Mouse (Mus musculus) cerebellum, adult 18-20 months (tissue): ENCODE measurements around the gene Olfr1428.
"Not testable (repeated sequence)": the region's sequence is repeated elsewhere in the genome, so short reads cannot be mapped to it uniquely, and the experiment has no call there.

Source experiments
- DNase-seq, 2 experiments: peaks; one replicate each; pipeline ENCODE4 v3.0.0; 2021

Olfr1428 gene

DNA sequence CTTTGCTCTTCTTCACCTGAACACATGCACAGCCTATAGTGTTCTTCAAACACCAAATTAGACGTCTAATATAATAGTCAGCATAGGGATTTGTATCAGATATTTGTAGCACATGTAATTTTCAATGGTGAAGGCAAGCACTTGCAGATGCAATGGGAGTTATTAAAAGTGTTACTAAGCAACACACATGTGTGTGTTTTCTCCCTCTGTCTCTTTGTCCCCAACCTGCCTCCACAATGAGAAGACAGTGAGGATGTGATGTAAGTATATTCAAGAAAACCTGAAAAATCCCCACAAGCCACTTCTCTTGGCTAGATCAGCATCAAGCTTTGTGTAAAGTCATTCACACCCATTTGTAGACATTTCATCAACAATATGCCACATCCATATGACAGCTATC, at the start of gene Olfr1428:
Gene Olfr1428 (minus strand): TSS at position 101 of the 400 bp plus-strand sequence.
- no peak for DNase-seq

- no peak for DNase-seq
Measured at GRCm38 (mm10) chr19:12145452-12145851, 29.8 kb upstream of the Olfr1428 start.

GRCm38 (mm10) chr19:12143356-12143755, 27.7 kb upstream of the Olfr1428 start:
- DNase-seq = no peak

DNA sequence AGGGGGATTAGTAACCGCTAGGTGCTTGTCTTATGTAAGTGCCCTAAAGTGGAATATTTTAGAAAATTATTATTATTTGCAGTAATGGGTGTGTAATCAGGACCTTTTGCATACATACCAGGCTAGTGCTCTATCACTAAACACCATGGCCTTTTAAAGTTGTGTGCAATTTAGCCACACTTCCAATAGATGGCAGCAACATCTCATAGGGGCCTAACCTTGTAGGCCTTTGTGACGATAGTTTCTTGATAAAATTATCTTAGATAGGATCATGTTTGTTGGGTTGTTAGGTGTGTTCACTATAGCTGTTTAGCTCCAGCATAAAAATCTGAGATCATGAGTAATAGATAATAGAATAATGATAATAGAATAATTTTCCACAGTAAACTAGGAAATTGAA, 18.6 kb upstream of the Olfr1428 start:
- no peak for DNase-seq

DNA sequence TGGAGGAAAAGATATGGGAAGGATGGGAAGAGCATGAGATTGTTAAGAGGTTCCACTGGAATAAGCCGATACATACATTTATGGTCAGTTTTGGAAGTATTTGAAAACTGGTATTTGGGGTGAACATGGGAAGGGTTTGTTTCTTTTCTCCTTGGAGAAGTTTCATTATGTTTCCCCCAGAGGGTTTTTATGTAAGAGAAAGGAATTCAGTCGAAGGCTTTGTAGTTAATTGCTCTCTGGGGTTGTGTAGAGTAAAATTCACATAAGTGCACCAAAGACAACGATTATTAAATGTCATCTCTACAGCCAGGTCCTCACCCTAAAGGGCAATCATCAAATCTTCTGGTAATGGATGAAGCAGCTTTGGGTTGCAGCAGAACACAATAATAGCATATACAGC, 7.4 kb upstream of the Olfr1428 start, which contains the start of gene Olfr76:
Gene Olfr76 (minus strand): TSS at position 101 of the 400 bp plus-strand sequence.
- no peak for DNase-seq

DNA sequence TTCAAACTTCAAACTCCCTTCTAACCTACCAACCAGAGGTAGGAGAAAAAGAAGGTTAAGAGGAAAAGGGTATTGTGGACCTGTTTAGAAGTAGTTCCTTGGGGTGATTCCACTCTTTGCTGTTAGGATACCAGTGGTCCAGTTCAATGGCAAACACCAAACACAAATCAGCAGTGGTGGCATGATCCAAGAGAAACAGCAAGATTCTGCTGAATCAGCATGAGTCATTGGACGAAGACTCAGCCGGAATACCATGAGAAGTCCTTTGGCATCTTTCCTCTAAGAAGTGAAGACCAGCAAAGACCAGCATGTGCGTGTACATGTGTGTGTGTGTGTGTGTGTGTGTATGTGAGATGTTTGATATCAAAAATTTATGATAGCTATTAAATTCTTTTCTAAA, 767 bp upstream of the Olfr1428 start:
- no peak for DNase-seq

DNA sequence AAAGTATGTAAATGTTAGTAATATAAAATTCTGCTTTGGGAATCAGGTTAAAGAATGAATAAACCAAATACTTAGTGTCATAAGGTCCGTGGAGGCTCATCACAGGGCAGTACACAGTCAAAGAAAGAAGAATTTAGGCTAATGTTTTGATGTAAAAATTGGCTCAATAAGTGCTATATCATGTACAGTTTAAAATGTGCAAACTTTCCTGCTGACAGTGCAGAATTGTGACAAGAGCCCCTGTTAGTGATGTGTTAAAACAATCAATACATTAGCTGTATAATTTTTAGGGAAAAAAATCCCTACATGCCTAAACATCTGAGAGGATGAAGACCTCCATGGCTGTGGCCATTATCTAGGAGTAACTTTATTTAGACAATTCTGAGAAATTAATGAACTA, 1.9 kb downstream of the Olfr1428 start:
- DNase-seq = no peak

GRCm38 (mm10) chr19:12104541-12104940, 11.2 kb downstream of the Olfr1428 start:
- DNase-seq = no peak

DNA sequence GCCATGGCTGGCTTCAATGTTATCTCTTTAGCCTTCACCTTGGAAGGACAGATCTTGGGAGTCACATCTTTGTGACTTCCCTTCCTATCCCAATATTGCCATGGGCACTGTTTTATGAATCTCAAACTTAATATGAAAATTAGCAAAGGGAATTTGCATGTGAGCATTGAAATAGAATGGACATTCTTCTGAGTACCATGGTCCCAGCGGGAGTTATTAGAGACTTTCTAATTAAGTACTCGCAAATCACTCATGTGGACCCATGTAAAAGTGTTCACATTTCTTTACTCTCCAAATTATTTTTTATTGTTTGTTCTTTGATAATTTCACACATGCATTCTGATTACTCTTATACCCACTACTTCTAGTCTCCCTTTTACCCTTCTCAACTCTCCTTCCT, 12.5 kb downstream of the Olfr1428 start, which contains the start of gene Olfr1427:
Gene Olfr1427 (minus strand): TSS at position 101 of the 400 bp plus-strand sequence.
- no peak for DNase-seq

DNA sequence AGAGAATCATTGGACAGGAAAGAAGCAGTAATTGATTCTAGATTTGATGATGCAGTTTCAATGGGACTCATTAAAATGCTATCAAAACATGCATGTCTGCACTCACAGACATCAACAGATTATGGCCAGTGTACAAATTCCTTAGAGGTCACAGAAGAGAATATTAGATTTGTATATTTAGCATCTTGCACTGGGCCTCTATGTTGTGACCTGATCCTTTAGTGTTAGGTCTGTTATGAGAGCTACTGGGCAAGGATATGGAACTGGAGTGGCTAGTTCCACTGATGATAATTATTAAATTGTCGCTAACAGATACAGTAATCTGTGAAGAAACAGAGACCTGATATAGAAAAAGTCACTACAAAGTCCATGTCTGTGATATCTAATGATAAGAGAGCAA, 23.8 kb downstream of the Olfr1428 start, which contains the start of gene Olfr1426:
Gene Olfr1426 (minus strand): TSS at position 101 of the 400 bp plus-strand sequence.
- no peak for DNase-seq

DNA sequence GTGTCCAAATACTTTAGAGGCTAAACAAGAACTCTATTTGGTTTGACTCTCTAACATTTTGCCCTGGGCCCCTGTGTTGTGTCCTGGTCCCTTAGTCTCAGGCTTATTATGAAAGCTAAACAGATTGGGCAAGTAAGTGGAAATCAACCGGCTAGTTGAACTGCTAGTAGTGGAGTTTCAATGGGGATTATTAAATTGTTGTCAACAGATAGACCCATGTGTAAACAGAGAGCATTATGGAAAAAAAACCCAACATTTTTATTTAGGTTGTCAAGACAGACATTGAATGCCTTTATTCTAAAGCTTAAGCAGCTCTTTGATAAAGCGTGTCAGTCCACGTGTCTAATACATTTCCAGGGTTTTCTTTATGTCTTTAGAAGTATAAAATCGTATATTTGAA, 38.1 kb downstream of the Olfr1428 start, which contains the start of gene Olfr1425:
Gene Olfr1425 (minus strand): TSS at position 101 of the 400 bp plus-strand sequence.
- not testable (repeated sequence) for DNase-seq

DNA sequence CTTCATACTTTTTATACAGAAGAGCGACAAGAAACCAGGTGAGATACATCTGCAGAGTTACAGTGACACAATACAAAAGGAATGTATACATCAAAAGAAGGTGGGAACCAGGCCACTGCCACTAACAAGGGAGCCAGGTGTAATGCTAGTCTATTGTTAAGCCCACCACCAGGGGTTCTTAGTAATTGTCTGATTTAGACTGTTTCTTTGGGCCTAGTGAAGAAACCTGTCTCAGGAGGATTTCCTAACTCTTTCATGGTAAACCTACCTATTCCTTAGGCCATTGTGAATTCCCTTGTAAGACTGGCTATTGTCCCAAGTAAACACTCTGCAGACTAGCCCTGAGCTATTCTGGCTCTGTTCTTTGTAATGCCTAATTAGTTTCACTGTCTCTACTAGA, 46.2 kb downstream of the Olfr1428 start:
- DNase-seq = not testable (repeated sequence)

- DNase-seq = not testable (repeated sequence)
Measured at GRCm38 (mm10) chr19:12067806-12068205, 47.9 kb downstream of the Olfr1428 start.

- not testable (repeated sequence) for DNase-seq
Measured at GRCm38 (mm10) chr19:12062582-12062981, 53.1 kb downstream of the Olfr1428 start, which contains the start of gene Olfr1424. Gene Olfr1424 (minus strand): TSS chr19:12062682.
